Comparison of ENCODE assay signal across 17 mouse cellular contexts in the genomic region with DNA sequence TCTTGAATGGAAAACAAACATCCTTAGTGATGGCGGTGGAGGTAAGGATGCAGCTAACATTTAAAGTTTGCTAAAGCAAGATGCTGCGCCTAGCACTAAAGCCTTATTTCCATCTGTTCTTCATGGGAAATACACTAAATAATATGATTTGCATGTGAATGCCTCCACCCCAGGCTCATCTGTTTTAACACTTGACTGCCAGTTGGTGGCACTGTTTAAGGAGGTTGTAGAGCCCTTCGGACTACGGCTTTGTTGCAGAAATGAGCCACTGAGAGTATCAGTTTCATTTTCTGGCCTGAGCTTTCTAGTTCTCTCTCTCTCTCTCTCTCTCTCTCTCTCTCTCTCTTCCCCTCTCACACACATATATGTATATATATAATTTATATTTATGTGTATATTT.
DNase-seq lines count a peak whose midpoint lies in the region; ATAC-seq lines count a peak whose summit lies in the region.
"Had no signal": no experiment of that assay in that cellular context is flagged by ENCODE, and none has a peak within 500 bp of the region (broad histone marks: within the 10 kb centered on the region; RNA-seq: fewer than 3 reads in every experiment).

No protein-coding gene starts in this region.

- H3K27ac ChIP-seq in hindbrain, embryonic 11.5 days (ENCODE audit: low read depth, low read length): no peak overlapping the region
- H3K27ac ChIP-seq in hindbrain, embryonic 16.5 days (ENCODE audit: low read depth, low read length): no peak overlapping the region
- H3K27ac ChIP-seq: embryonic facial prominence, embryonic 12.5 days; forebrain, embryonic 13.5 days; limb, embryonic 10.5 days; liver, embryonic 14.5 days had no signal

- no peak overlapping the region for H3K4me2 ChIP-seq in hindbrain, embryonic 11.5 days (replicated peaks; ENCODE audit: low read depth, low read length)
- no peak overlapping the region for H3K4me2 ChIP-seq in hindbrain, embryonic 16.5 days (ENCODE audit: low read length)
- H3K4me2 ChIP-seq: embryonic facial prominence, embryonic 12.5 days; forebrain, embryonic 13.5 days had no signal

- 56% methylated on average over 4 of the region's 4 CpGs for WGBS in hindbrain, embryonic 11.5 days
- 40% methylated on average over 4 of the region's 4 CpGs for WGBS in hindbrain, embryonic 16.5 days

- no peaks in the 10 kb centered on the region for H3K36me3 ChIP-seq in hindbrain, embryonic 11.5 days (ENCODE audit: control insufficient read depth, insufficient read depth, low read length)
- no peaks in the 10 kb centered on the region for H3K36me3 ChIP-seq in hindbrain, embryonic 16.5 days (ENCODE audit: control insufficient read depth, insufficient read depth, low read length)
- H3K36me3 ChIP-seq: embryonic facial prominence, embryonic 12.5 days; limb, embryonic 10.5 days had no signal

- ATAC-seq in hindbrain, embryonic 11.5 days (ENCODE audit: low FRiP score): no peak
- no peak for ATAC-seq in hindbrain, embryonic 16.5 days
- no peak for ATAC-seq in cerebellum, adult (ENCODE audit: insufficient number of reproducible peaks, low FRiP score, low TSS enrichment)
- ATAC-seq: forebrain, embryonic 13.5 days had no signal

- intact Hi-C loops in left cerebral cortex, postnatal 14 days (cut with DNase I): no loop called here
- intact Hi-C loops in left cerebral cortex, postnatal 36 days (cut with DNase I): no loop called here

- H3K9me3 ChIP-seq in hindbrain, embryonic 11.5 days (ENCODE audit: control insufficient read depth, low read length): no peaks in the 10 kb centered on the region
- no peaks in the 10 kb centered on the region for H3K9me3 ChIP-seq in hindbrain, embryonic 16.5 days (ENCODE audit: control insufficient read depth, low read length)
- H3K9me3 ChIP-seq: embryonic facial prominence, embryonic 12.5 days; forebrain, embryonic 13.5 days; limb, embryonic 10.5 days had no signal

- H3K9ac ChIP-seq in hindbrain, embryonic 11.5 days (ENCODE audit: low read depth, low read length): no peak overlapping the region
- no peak overlapping the region for H3K9ac ChIP-seq in hindbrain, embryonic 16.5 days (ENCODE audit: low read depth, low read length)
- H3K9ac ChIP-seq: embryonic facial prominence, embryonic 12.5 days; forebrain, embryonic 13.5 days; liver, embryonic 14.5 days had no signal

- peak; percentile 38 for DNase-seq in hindbrain, embryonic 11.5 days (ENCODE audit: low spot score)
- peak; percentile 16 to 22 for DNase-seq in left cerebral cortex, postnatal 14 days (ENCODE audit: low spot score in 2 of 2)
- DNase-seq in left cerebral cortex, postnatal 36 days (ENCODE audit: low spot score in 2 of 2): no peak
- DNase-seq in R1 (ENCODE audit: low read depth, low spot score): peak; percentile 49
- peak; percentile 9 for DNase-seq in forelimb bud, embryonic 11.5 days (ENCODE audit: low read depth, low spot score)
- DNase-seq in right cerebral cortex, postnatal 4 days: no peak
- DNase-seq: cerebellum, adult 8-10 months; gastrocnemius, postnatal 10 days; kidney, adult 18-20 months; right cerebral cortex, postnatal 14 days; thymus, adult 18-20 months had no signal

- no peak overlapping the region for H3K4me3 ChIP-seq in hindbrain, embryonic 11.5 days (ENCODE audit: low read depth, low read length)
- H3K4me3 ChIP-seq in hindbrain, embryonic 16.5 days (ENCODE audit: low read length): no peak overlapping the region
- H3K4me3 ChIP-seq: embryonic facial prominence, embryonic 12.5 days; forebrain, embryonic 13.5 days; limb, embryonic 10.5 days had no signal

- H3K4me1 ChIP-seq in hindbrain, embryonic 11.5 days (replicated peaks; ENCODE audit: control insufficient read depth, insufficient read depth, low read length): no peaks in the 10 kb centered on the region
- no peaks in the 10 kb centered on the region for H3K4me1 ChIP-seq in hindbrain, embryonic 16.5 days (ENCODE audit: control insufficient read depth, insufficient read depth, low read depth, low read length)
- H3K4me1 ChIP-seq: embryonic facial prominence, embryonic 12.5 days; forebrain, embryonic 13.5 days; limb, embryonic 10.5 days had no signal

- H3K27me3 ChIP-seq in hindbrain, embryonic 11.5 days (ENCODE audit: control insufficient read depth, insufficient read depth, low read length): no peaks in the 10 kb centered on the region
- H3K27me3 ChIP-seq in hindbrain, embryonic 16.5 days (replicated peaks; ENCODE audit: control insufficient read depth, insufficient read depth, low read length): no peaks in the 10 kb centered on the region
- H3K27me3 ChIP-seq: embryonic facial prominence, embryonic 12.5 days; forebrain, embryonic 13.5 days had no signal

Comparison
In these comparisons a context has a peak if more than half of its experiments do, and no peak if none do; other contexts are left out.
1. DNase-seq: peak in hindbrain, embryonic 11.5 days (single experiment), left cerebral cortex, postnatal 14 days (2 of 2), R1 (single experiment) and forelimb bud, embryonic 11.5 days (single experiment); none in left cerebral cortex, postnatal 36 days (0 of 2) and right cerebral cortex, postnatal 4 days (single experiment).